Mouse (Mus musculus): ENCODE data around the gene Tns1. TPM values are rescaled to one million over a fixed set of nuclear protein-coding genes. Genes with fewer than 3 reads are reported as not detected.

The Tns1 gene
- total and polyA plus RNA-seq, 3 experiments: 0.40 to 3.6 (median 0.89) TPM

GRCm38 (mm10) chr1:73996209-73996608 is 128.0 kb downstream of the Tns1 start:
- Histone ChIP-seq H3K9ac (ENCODE audit: insufficient read depth, low read depth) (no peak overlapping the region), H3K4me2 (ENCODE audit: insufficient read depth, low read depth, poor library complexity, severe bottlenecking) (no peak overlapping the region), H3K4me1 (ENCODE audit: control insufficient read depth in 1 of 2, insufficient read depth in 2 of 2) (peaks cover 0 to 4% of the 10 kb centered on the region in 2 experiments; a peak in 2 of 4 replicates), H3K27me3 (replicated peaks) (peaks cover 7% of the 10 kb centered on the region), H3K79me2 (replicated peaks; ENCODE audit: control insufficient read depth, extremely low read depth, insufficient read depth, poor library complexity, severe bottlenecking) (no peaks in the 10 kb centered on the region), H3K27ac (ENCODE audit: insufficient read depth, low read depth) (no peak overlapping the region), H3K36me3 (replicated peaks in 1 of 2; ENCODE audit: control insufficient read depth in 1 of 2, insufficient read depth in 1 of 2, low read length in 1 of 2) (no peaks in the 10 kb centered on the region), H3K4me3 (replicated peaks in 1 of 3; ENCODE audit: low read depth in 2 of 3, low read length in 2 of 3, poor library complexity in 1 of 3) (no peak overlapping the region), H3K9me3 (replicated peaks; ENCODE audit: low read length) (no peaks in the 10 kb centered on the region)
- dilution Hi-C loops (cut with MboI; ENCODE audit: extremely low pct_ligation_motif_present, extremely low pct_unique_long_range_greater_than_20kb, low sequenced_read_pairs): no loop called here
- peak; percentile 71 for DNase-seq (ENCODE audit: extremely low read depth)
- peak; percentile 93 for TF ChIP-seq SMC3 (IDR thresholded peaks at IDR 0.05; ENCODE audit: low read depth, low read length)
- TF ChIP-seq ZC3H11A (IDR thresholded peaks at IDR 0.05; ENCODE audit: low read depth, low read length): 0 out of 2 replicates have a peak, but pooled peaks have one; percentile 33
- TF ChIP-seq UBTF (IDR thresholded peaks at IDR 0.05; ENCODE audit: low read depth, low read length): no peak
- peak; percentile 65 to 87 for TF ChIP-seq CTCF (conservative IDR thresholded peaks at IDR 0.05 in 1 of 2, IDR thresholded peaks at IDR 0.05 in 1 of 2; ENCODE audit: low read depth in 2 of 2, low read length in 2 of 2)
- TF ChIP-seq RAD21 (IDR thresholded peaks at IDR 0.05; ENCODE audit: low read depth, low read length): peak; percentile 81
- in situ Hi-C loops (cut with MboI; ENCODE audit: low pct_ligation_motif_present, low pct_unique_long_range_greater_than_20kb, low sequenced_read_pairs): loop anchor here (10.0 kb wide), 1 partner anchor 79 kb away; no protein-coding TSS in a partner anchor

DNA sequence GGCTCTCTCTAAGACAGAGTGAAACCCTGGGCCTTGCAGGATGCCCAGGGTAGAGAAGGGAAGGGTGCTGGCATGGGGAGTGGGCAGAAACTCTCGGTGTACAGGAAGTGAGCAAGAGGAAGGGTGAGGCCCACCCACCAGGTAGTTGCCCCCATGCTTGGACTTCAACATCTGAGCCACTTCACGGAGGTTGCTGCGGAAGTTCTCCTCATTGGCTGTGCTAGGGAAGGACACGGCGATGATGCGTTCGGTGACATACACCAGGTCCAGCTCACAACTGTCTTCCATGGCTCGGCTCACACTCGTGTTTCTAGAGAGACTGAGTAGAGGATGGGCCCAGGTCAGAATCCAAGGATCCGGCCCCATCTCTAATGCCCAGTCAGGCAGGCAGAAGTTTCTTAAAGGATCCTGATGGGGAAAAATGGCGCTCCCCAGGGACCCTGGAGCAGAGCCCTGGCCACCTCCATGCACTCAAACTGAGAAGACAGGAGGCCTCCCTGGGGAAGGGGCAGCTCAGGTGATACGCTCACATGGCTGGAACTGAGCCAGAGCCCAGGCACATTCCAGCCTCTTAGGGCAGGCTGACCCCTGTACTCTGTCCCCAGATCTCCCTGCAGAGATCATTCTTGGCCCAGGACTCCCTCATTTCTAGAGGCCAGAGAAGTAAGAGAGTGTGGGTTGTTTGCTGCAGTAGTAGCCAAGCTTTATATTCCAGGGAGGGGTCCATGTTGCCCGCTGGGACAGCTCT is 129.0 kb downstream of the Tns1 start:
- Histone ChIP-seq H3K4me3 (replicated peaks in 1 of 3; ENCODE audit: low read depth in 2 of 3, low read length in 2 of 3, poor library complexity in 1 of 3) (no peak overlapping the region), H3K4me2 (ENCODE audit: insufficient read depth, low read depth, poor library complexity, severe bottlenecking) (no peak overlapping the region), H3K4me1 (ENCODE audit: control insufficient read depth in 1 of 2, insufficient read depth in 2 of 2) (peaks cover 0 to 3% of the 10 kb centered on the region in 2 experiments; a peak in 1 of 4 replicates), H3K27me3 (replicated peaks) (peaks cover 7% of the 10 kb centered on the region), H3K79me2 (replicated peaks; ENCODE audit: control insufficient read depth, extremely low read depth, insufficient read depth, poor library complexity, severe bottlenecking) (no peaks in the 10 kb centered on the region), H3K36me3 (replicated peaks in 1 of 2; ENCODE audit: control insufficient read depth in 1 of 2, insufficient read depth in 1 of 2, low read length in 1 of 2) (no peaks in the 10 kb centered on the region), H3K9ac (ENCODE audit: insufficient read depth, low read depth) (no peak overlapping the region), H3K9me3 (replicated peaks; ENCODE audit: low read length) (no peaks in the 10 kb centered on the region), H3K27ac (ENCODE audit: insufficient read depth, low read depth) (no peak overlapping the region)
- in situ Hi-C loops (cut with MboI; ENCODE audit: low pct_ligation_motif_present, low pct_unique_long_range_greater_than_20kb, low sequenced_read_pairs): loop anchor here (10.0 kb wide), 1 partner anchor 80 kb away; no protein-coding TSS in a partner anchor
- no peak for TF ChIP-seq JUND (conservative IDR thresholded peaks at IDR 0.05; ENCODE audit: low read depth, low read length)
- no peak for TF ChIP-seq E2F4 (IDR thresholded peaks at IDR 0.05; ENCODE audit: insufficient replicate concordance, low read depth, low read length)
- TF ChIP-seq IRF4 (IDR thresholded peaks at IDR 0.05; ENCODE audit: low read depth, low read length): no peak
- no peak for TF ChIP-seq POLR2AphosphoS2 (IDR thresholded peaks at IDR 0.05; ENCODE audit: low read depth, low read length)
- TF ChIP-seq SIN3A (IDR thresholded peaks at IDR 0.05; ENCODE audit: low read length): no peak
- TF ChIP-seq USF2 (conservative IDR thresholded peaks at IDR 0.05; ENCODE audit: low read depth, low read length): no peak
- TF ChIP-seq ZKSCAN1 (IDR thresholded peaks at IDR 0.05; ENCODE audit: borderline replicate concordance, low read depth, low read length): no peak
- no peak for TF ChIP-seq CHD1 (IDR thresholded peaks at IDR 0.05; ENCODE audit: low read depth, low read length)
- no peak for TF ChIP-seq USF1 (IDR thresholded peaks at IDR 0.05; ENCODE audit: low read depth, low read length)
- TF ChIP-seq NRF1 (IDR thresholded peaks at IDR 0.05; ENCODE audit: low read depth, low read length): no peak
- TF ChIP-seq KAT2A (IDR thresholded peaks at IDR 0.05; ENCODE audit: insufficient replicate concordance, low read length): no peak
- no peak for TF ChIP-seq RAD21 (IDR thresholded peaks at IDR 0.05; ENCODE audit: low read depth, low read length)
- TF ChIP-seq ZC3H11A (IDR thresholded peaks at IDR 0.05; ENCODE audit: low read depth, low read length): no peak
- TF ChIP-seq BHLHE40 (IDR thresholded peaks at IDR 0.05; ENCODE audit: low read depth, low read length): no peak
- no peak for TF ChIP-seq ZNF384 (IDR thresholded peaks at IDR 0.05; ENCODE audit: low read depth, low read length)
- no peak for TF ChIP-seq UBTF (IDR thresholded peaks at IDR 0.05; ENCODE audit: low read depth, low read length)
- no peak for TF ChIP-seq ETS1 (conservative IDR thresholded peaks at IDR 0.05; ENCODE audit: low read depth, low read length)
- no peak for TF ChIP-seq CTCF (conservative IDR thresholded peaks at IDR 0.05 in 1 of 2, IDR thresholded peaks at IDR 0.05 in 1 of 2; ENCODE audit: low read depth in 2 of 2, low read length in 2 of 2)
- no peak for TF ChIP-seq MAFK (IDR thresholded peaks at IDR 0.05; ENCODE audit: insufficient replicate concordance, low read length)
- TF ChIP-seq JUN (IDR thresholded peaks at IDR 0.05; ENCODE audit: insufficient read depth, low read depth, low read length): no peak
- no peak for DNase-seq (ENCODE audit: extremely low read depth)
- dilution Hi-C loops (cut with MboI; ENCODE audit: extremely low pct_ligation_motif_present, extremely low pct_unique_long_range_greater_than_20kb, low sequenced_read_pairs): no loop called here

Data from CH12.LX (cell line).